In the genomic region with DNA sequence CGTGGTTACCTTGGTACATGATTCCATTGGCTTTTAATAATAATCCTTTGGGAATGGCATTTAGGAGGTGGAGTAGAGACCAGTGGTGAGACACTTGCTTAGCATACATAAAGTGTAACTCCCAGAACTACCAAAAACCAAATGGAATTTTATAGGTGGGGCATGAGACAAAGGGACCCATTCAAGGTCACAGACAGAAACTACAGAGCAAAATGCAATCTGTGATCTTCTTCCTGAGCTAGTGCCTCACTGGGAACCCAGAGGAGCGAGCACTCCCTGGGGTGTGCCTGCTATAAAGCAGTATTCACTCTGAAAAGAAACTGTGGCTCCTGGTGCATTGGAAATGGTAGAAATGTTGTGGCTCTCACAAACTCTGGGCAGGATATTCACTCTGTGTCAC, we compare ENCODE assay signal across 24 mouse cellular contexts. TPM values are rescaled to one million over a fixed set of nuclear protein-coding genes. Genes with fewer than 3 reads are reported as not detected.
"Had no signal": no experiment of that assay in that cellular context is flagged by ENCODE, and none has a peak within 500 bp of the region (broad histone marks: within the 10 kb centered on the region; RNA-seq: fewer than 3 reads in every experiment).

No protein-coding gene starts in this region.

- H3K4me1 ChIP-seq: neural tube, embryonic 12.5 days; neural tube, embryonic 13.5 days; neural tube, embryonic 15.5 days; stomach, embryonic 15.5 days had no signal

- H3K4me3 ChIP-seq: neural tube, embryonic 12.5 days; neural tube, embryonic 13.5 days; neural tube, embryonic 15.5 days; stomach, embryonic 15.5 days had no signal

- H3K27me3 ChIP-seq: neural tube, embryonic 12.5 days; neural tube, embryonic 13.5 days; neural tube, embryonic 15.5 days; stomach, embryonic 15.5 days had no signal

- H3K9me3 ChIP-seq: neural tube, embryonic 12.5 days; neural tube, embryonic 13.5 days; neural tube, embryonic 15.5 days; stomach, embryonic 15.5 days had no signal

- DNase-seq: retina, postnatal 1 day; right cerebral cortex, adult 18-20 months; right cerebral cortex, postnatal 14 days; right cerebral cortex, postnatal 25 days; right cerebral cortex, postnatal 4 days; spleen, adult 18-20 months; thymus, adult 18-20 months; thymus, adult 2 months; thymus, postnatal 25 days; thymus, postnatal 36 days; thymus, postnatal 4 days had no signal

- H3K27ac ChIP-seq: neural tube, embryonic 12.5 days; neural tube, embryonic 13.5 days; neural tube, embryonic 15.5 days; stomach, embryonic 15.5 days; stomach, postnatal 0 days had no signal

- H3K9ac ChIP-seq: neural tube, embryonic 12.5 days; neural tube, embryonic 13.5 days; neural tube, embryonic 15.5 days; stomach, embryonic 15.5 days had no signal

- H3K4me2 ChIP-seq: neural tube, embryonic 12.5 days; neural tube, embryonic 13.5 days; neural tube, embryonic 15.5 days; stomach, embryonic 15.5 days had no signal

- H3K36me3 ChIP-seq: neural tube, embryonic 12.5 days; neural tube, embryonic 13.5 days; neural tube, embryonic 15.5 days; stomach, embryonic 15.5 days had no signal

RNA-seq across cellular contexts. Expression of a gene that starts 8.7 kb away (rescaled TPM):
- total RNA-seq: neutrophil, adult 5-6 weeks had no signal
- polyA plus RNA-seq: neural tube, embryonic 12.5 days; neural tube, embryonic 13.5 days; neural tube, embryonic 14.5 days; neural tube, embryonic 15.5 days; small intestine, adult 2 months; spleen, adult 2 months; stomach, embryonic 14.5 days; stomach, embryonic 15.5 days; stomach, embryonic 16.5 days; testis, adult 2 months; thymus, adult 2 months; urinary bladder, adult 2 months had no signal

RNA-seq across cellular contexts. Expression of a gene that starts 32.6 kb away (rescaled TPM):
- total RNA-seq: neutrophil, adult 5-6 weeks had no signal
- polyA plus RNA-seq: neural tube, embryonic 12.5 days; neural tube, embryonic 13.5 days; neural tube, embryonic 14.5 days; neural tube, embryonic 15.5 days; small intestine, adult 2 months; spleen, adult 2 months; stomach, embryonic 14.5 days; stomach, embryonic 15.5 days; stomach, embryonic 16.5 days; stomach, postnatal 0 days; testis, adult 2 months; urinary bladder, adult 2 months had no signal
